Mouse (Mus musculus) spleen, adult 2 months (tissue): ENCODE data around the gene Eras. TPM values are rescaled to one million over a fixed set of nuclear protein-coding genes. Genes with fewer than 3 reads are reported as not detected.
"Not testable (repeated sequence)": the region's sequence is repeated elsewhere in the genome, so short reads cannot be mapped to it uniquely, and the experiment has no call there.

Experiments
- DNase-seq, 2 experiments: peaks; one replicate each; pipeline versions ENCODE4 v3.0.0 to v3.0.0-alpha.2; 2012 to 2021; ENCODE audit warnings: low spot score in 2 of 2, low read depth in 1 of 2
- H3K27ac ChIP-seq: fragments of 200-500 bp; 2 replicates; pipeline ENCODE4 v1.5.1; 2012; ENCODE audit warnings: low read length, inconsistent platforms; ENCODE audit not compliant: insufficient read depth
- H3K27me3 ChIP-seq: fragments of 200-500 bp; 2 replicates; pipeline ENCODE4 v1.6.1; 2012; ENCODE audit warnings: mild to moderate bottlenecking, moderate library complexity, low read length, inconsistent platforms; ENCODE audit not compliant: control insufficient read depth, insufficient read depth
- H3K36me3 ChIP-seq: fragments of 200-500 bp; 2 replicates; pipeline ENCODE4 v1.6.1; 2012; ENCODE audit warnings: mild to moderate bottlenecking, low read length, inconsistent platforms; ENCODE audit not compliant: control insufficient read depth, insufficient read depth
- H3K4me1 ChIP-seq: fragments of 200-500 bp; 2 replicates; pipeline ENCODE4 v1.6.1; 2011; ENCODE audit warnings: inconsistent platforms; ENCODE audit not compliant: control insufficient read depth, insufficient read depth, insufficient read length
- H3K4me3 ChIP-seq: fragments of 200-500 bp; 2 replicates; pipeline ENCODE4 v1.5.1; 2011; ENCODE audit warnings: mild to moderate bottlenecking, inconsistent platforms; ENCODE audit not compliant: insufficient read depth, insufficient read length; ENCODE audit errors: extremely low read depth
- CTCF ChIP-seq: fragments of 200-500 bp; IDR thresholded peaks from 2 replicates; pipeline ENCODE4 v1.5.1; 2011; ENCODE audit warnings: mild to moderate bottlenecking, inconsistent platforms; ENCODE audit not compliant: insufficient read depth, insufficient read length, insufficient replicate concordance; ENCODE audit errors: extremely low read depth
- POLR2A ChIP-seq: fragments of 200-500 bp; IDR thresholded peaks from 2 replicates; pipeline ENCODE4 v1.6.1; 2011; ENCODE audit warnings: low read depth, low read length, inconsistent platforms
- WGBS: fragments of 180-500 bp; shearing (Covaris S2); methylation state at CpG from one replicate; pipeline ENCODE4 v1.1.7; 2018; 5-methylcytosine and 5-hydroxymethylcytosine counted together
- polyA plus RNA-seq: library from polyadenylated mRNA; depleted of rRNA; stranded (reverse); fragments of >200 nt; gene quantifications from 2 replicates; pipeline ENCODE4 v1.2.3, GENCODE M21; 2012

Eras gene
- polyA plus RNA-seq, 1 experiment: not detected

DNA sequence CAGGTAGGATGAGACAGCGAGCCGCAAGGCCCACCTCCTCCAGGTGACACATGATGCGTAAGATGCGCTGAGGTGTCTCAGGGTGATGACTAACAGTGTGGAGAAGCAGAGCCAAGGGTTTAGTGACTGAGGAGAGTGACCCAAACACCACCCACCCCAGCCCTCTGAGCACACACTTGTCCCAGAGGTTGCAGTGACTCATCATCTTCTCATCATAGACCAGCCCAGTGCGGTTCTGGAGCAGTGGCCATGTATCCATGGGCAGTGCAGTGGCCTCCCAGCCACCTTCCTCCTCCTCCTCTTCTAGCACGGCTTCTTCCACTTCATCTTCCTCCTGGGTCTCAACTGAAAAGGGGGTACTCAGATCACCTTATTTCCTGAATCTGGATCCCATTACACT lies 9.3 kb upstream of the Eras start:
- WGBS: 93% methylated on average over 6 of the region's 6 CpGs
- H3K36me3 ChIP-seq: peaks cover 1% of the 10 kb centered on the region; the same call in 1 of the 2 replicates
- TF ChIP-seq CTCF (no peak), POLR2A (no peak)
- no peaks in the 10 kb centered on the region for H3K27me3 ChIP-seq
- no peaks in the 10 kb centered on the region for H3K4me1 ChIP-seq
- no peak overlapping the region for H3K4me3 ChIP-seq
- H3K27ac ChIP-seq: no peak overlapping the region
- DNase-seq: no peak

- Histone ChIP-seq H3K4me1 (no peaks in the 10 kb centered on the region), H3K4me3 (no peak overlapping the region), H3K36me3 (peaks cover 1% of the 10 kb centered on the region; the same call in 1 of the 2 replicates), H3K27me3 (no peaks in the 10 kb centered on the region), H3K27ac (no peak overlapping the region)
- 57% methylated on average over 11 of the region's 11 CpGs for WGBS
- no peak for DNase-seq
- no peak for TF ChIP-seq POLR2A
- no peak for TF ChIP-seq CTCF
These were observed 8.5 kb upstream of the Eras start for GRCm38 (mm10) chrX:7936874-7937273.

GRCm38 (mm10) chrX:7927116-7927515 lies 1.3 kb downstream of the Eras start:
- DNase-seq: no peak
- H3K27ac ChIP-seq: no peak overlapping the region
- WGBS: 33% methylated on average over 10 of the region's 10 CpGs
- no peak overlapping the region for H3K4me3 ChIP-seq
- peaks cover 1% of the 10 kb centered on the region; the same call in 1 of the 2 replicates for H3K36me3 ChIP-seq
- no peaks in the 10 kb centered on the region; the same call in 1 of the 2 replicates for H3K4me1 ChIP-seq
- TF ChIP-seq POLR2A (no peak), CTCF (no peak)
- H3K27me3 ChIP-seq: 0 out of 2 replicates have a peak, but pooled peaks cover 4% of the 10 kb centered on the region

GRCm38 (mm10) chrX:7926266-7926665 lies 2.1 kb downstream of the Eras start:
- TF ChIP-seq POLR2A (no peak), CTCF (no peak)
- Histone ChIP-seq H3K27me3 (peaks cover 6% of the 10 kb centered on the region; the same call in 1 of the 2 replicates), H3K4me1 (no peaks in the 10 kb centered on the region; the same call in 1 of the 2 replicates), H3K36me3 (no peaks in the 10 kb centered on the region; the same call in 1 of the 2 replicates), H3K27ac (no peak overlapping the region), H3K4me3 (no peak overlapping the region)
- 78% methylated on average over 6 of the region's 6 CpGs for WGBS
- DNase-seq: no peak

- no peak overlapping the region for H3K4me3 ChIP-seq
- no peaks in the 10 kb centered on the region; the same call in 1 of the 2 replicates for H3K4me1 ChIP-seq
- H3K36me3 ChIP-seq: no peaks in the 10 kb centered on the region
- TF ChIP-seq POLR2A (no peak), CTCF (no peak)
- no peak overlapping the region for H3K27ac ChIP-seq
- 27% methylated on average over 48 of the region's 48 CpGs for WGBS
- peaks cover 4% of the 10 kb centered on the region for H3K27me3 ChIP-seq
- DNase-seq: no peak
These were observed 6.4 kb downstream of the Eras start for GRCm38 (mm10) chrX:7922032-7922431.

- Histone ChIP-seq H3K27ac (no peak within 1 kb of the TSS), H3K4me3 (no peak within 1 kb of the TSS), H3K4me1 (no peaks in the 10 kb centered on the region; the same call in 1 of the 2 replicates), H3K27me3 (peaks cover 4% of the 10 kb centered on the region), H3K36me3 (no peaks in the 10 kb centered on the region)
- DNase-seq: no peak
- 28% methylated on average over 39 of the region's 40 CpGs for WGBS
- no peak for TF ChIP-seq CTCF
- no peak for TF ChIP-seq POLR2A
These were observed 8.6 kb downstream of the Eras start, which contains the start of gene Pcsk1n for GRCm38 (mm10) chrX:7919601-7920383. TSS of gene Pcsk1n (plus strand) at chrX:7919822.

GRCm38 (mm10) chrX:7917960-7918359 lies 10.4 kb downstream of the Eras start:
- WGBS: 67% methylated on average over 6 of the region's 6 CpGs
- H3K27ac ChIP-seq, H3K4me3 ChIP-seq, DNase-seq, H3K4me1 ChIP-seq, H3K36me3 ChIP-seq, H3K27me3 ChIP-seq: not testable (repeated sequence)

GRCm38 (mm10) chrX:7915669-7916068 lies 12.7 kb downstream of the Eras start:
- H3K36me3 ChIP-seq, H3K27ac ChIP-seq, H3K27me3 ChIP-seq, H3K4me1 ChIP-seq, H3K4me3 ChIP-seq: not testable (repeated sequence)
- DNase-seq: peak in 1 of 2 experiments; percentile 13
- WGBS: 22% methylated on average over 3 of the region's 3 CpGs
